Mouse (Mus musculus): ENCODE results near the gene Wwox. TPM values are rescaled to one million over a fixed set of nuclear protein-coding genes. Genes with fewer than 3 reads are reported as not detected.

The Wwox gene
- polyA plus RNA-seq, 1 experiment from 2014 or later: 13.8 TPM

DNA sequence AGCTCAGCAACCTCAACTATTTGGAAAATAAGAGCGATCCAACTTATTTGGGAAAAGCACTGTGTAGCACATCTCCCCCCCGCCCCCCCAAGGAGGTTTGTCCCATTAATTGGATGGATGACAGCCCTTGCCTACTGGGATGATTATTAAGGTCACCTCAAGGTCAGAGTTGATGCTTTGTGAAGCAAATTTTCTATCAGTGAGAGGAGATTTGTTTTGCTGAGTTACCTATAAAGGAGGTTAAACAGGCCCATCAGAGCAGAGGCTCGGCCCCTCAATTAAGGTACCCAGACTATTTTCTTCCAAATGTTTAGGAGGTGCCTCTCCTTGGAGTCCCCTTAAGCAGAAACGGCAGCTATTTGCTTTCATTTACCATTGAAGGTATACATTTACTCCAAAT is 247.0 kb downstream of the Wwox start:
- ATAC-seq (ENCODE audit: low read depth): no peak
- Histone ChIP-seq H3K36me3 (ENCODE audit: control insufficient read depth, insufficient read depth, low read length) (no peaks in the 10 kb centered on the region), H3K4me1 (ENCODE audit: control insufficient read depth, insufficient read depth, low read length) (no peaks in the 10 kb centered on the region), H3K4me3 (ENCODE audit: low read depth, low read length) (no peak overlapping the region), H3K9me3 (ENCODE audit: control insufficient read depth, low read length) (no peaks in the 10 kb centered on the region), H3K4me2 (ENCODE audit: low read depth, low read length) (no peak overlapping the region), H3K9ac (replicated peaks; ENCODE audit: low read depth, low read length) (no peak overlapping the region), H3K27ac (ENCODE audit: low read depth, low read length) (no peak overlapping the region), H3K27me3 (ENCODE audit: control insufficient read depth, insufficient read depth, low read length) (no peaks in the 10 kb centered on the region)
- 79% methylated on average over 4 of the region's 4 CpGs for WGBS

DNA sequence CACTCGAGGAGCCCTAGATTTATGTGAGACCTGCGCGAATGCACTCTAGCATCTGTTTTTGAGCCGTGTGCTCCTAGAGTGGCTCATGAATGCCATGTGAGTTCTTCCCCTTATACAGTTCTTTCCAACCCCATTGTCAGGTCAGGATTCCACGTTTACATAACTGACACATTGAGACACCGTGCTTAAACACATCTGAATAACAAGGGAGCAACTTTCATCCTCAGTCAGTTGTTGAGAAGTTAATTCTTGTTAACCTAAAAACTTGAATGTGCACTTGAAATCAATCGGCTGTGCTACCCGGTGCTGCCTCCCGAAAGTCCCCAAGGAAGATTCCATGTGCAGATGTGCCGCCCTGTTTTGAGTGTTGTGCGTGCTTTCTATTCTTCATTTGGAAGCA is 249.3 kb downstream of the Wwox start:
- ATAC-seq (ENCODE audit: low read depth): no peak
- Histone ChIP-seq H3K27ac (ENCODE audit: low read depth, low read length) (no peak overlapping the region), H3K4me2 (ENCODE audit: low read depth, low read length) (no peak overlapping the region), H3K36me3 (ENCODE audit: control insufficient read depth, insufficient read depth, low read length) (no peaks in the 10 kb centered on the region), H3K27me3 (ENCODE audit: control insufficient read depth, insufficient read depth, low read length) (no peaks in the 10 kb centered on the region), H3K9me3 (ENCODE audit: control insufficient read depth, low read length) (no peaks in the 10 kb centered on the region), H3K9ac (replicated peaks; ENCODE audit: low read depth, low read length) (no peak overlapping the region), H3K4me1 (ENCODE audit: control insufficient read depth, insufficient read depth, low read length) (no peaks in the 10 kb centered on the region), H3K4me3 (ENCODE audit: low read depth, low read length) (no peak overlapping the region)
- 82% methylated on average over 11 of the region's 11 CpGs for WGBS

DNA sequence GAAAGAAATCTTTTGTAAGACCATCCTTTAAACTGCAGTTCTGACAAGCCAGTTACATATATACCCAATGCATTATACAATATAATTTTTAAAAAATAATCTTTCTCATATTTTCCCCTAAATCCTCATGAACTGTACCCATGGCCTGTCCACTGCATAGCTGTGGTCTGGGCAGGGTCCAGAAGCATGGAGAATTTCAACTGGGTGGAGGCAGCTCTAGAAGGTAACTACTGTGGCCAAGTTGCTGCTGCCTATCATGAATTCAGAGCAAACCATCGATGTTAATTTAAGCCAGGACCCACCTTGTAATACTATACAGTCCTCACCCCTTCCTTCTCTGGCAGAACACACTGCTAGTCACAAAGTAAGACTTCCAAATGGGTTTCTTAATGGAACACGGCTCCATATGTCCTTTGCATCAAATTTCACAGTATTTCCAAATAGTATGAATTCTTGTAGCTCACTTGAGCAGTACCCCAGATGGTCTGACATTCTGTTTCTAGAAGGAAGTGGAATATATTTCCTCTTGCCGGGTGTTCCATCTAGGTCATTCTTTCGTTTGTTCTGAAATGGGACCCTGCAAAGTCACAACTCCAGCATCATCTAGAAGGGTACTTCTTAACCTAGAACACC is 255.2 kb downstream of the Wwox start:
- ATAC-seq (ENCODE audit: low read depth): no peak
- H3K27me3 ChIP-seq (ENCODE audit: control insufficient read depth, insufficient read depth, low read length): no peaks in the 10 kb centered on the region
- no peak overlapping the region for H3K27ac ChIP-seq (ENCODE audit: low read depth, low read length)
- H3K4me1 ChIP-seq (ENCODE audit: control insufficient read depth, insufficient read depth, low read length): no peaks in the 10 kb centered on the region
- H3K9me3 ChIP-seq (ENCODE audit: control insufficient read depth, low read length): no peaks in the 10 kb centered on the region
- no peak overlapping the region for H3K4me2 ChIP-seq (ENCODE audit: low read depth, low read length)
- no peak overlapping the region for H3K4me3 ChIP-seq (ENCODE audit: low read depth, low read length)
- H3K9ac ChIP-seq (replicated peaks; ENCODE audit: low read depth, low read length): no peak overlapping the region
- H3K36me3 ChIP-seq (ENCODE audit: control insufficient read depth, insufficient read depth, low read length): no peaks in the 10 kb centered on the region
- whole genome bisulfite sequencing: 88% methylated on average over 4 of the region's 4 CpGs

DNA sequence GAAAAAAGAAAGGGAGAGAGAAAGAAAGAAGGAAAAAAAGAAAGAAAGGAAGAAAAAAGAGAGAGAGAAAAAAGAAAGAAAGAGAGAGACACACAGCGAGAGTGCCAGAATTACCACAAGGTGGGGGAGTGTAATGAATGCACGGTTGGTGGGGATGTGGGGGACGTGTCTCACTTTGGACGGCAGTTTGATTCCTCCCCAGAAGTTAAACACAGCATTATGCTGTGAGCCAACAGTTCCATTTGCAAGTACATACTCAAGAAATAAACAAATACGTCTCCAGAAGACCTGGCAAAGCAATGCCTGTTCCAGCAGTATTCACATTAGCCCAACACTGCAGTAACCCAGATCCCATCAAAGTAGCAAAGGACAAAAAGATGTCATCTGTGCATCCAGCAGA is 264.1 kb downstream of the Wwox start:
- no peaks in the 10 kb centered on the region for H3K36me3 ChIP-seq (ENCODE audit: control insufficient read depth, insufficient read depth, low read length)
- no peak overlapping the region for H3K9ac ChIP-seq (replicated peaks; ENCODE audit: low read depth, low read length)
- H3K9me3 ChIP-seq (ENCODE audit: control insufficient read depth, low read length): no peaks in the 10 kb centered on the region
- peaks cover 14% of the 10 kb centered on the region for H3K4me1 ChIP-seq (ENCODE audit: control insufficient read depth, insufficient read depth, low read length)
- no peak for ATAC-seq (ENCODE audit: low read depth)
- no peak overlapping the region for H3K4me3 ChIP-seq (ENCODE audit: low read depth, low read length)
- H3K4me2 ChIP-seq (ENCODE audit: low read depth, low read length): no peak overlapping the region
- H3K27ac ChIP-seq (ENCODE audit: low read depth, low read length): no peak overlapping the region
- no peaks in the 10 kb centered on the region for H3K27me3 ChIP-seq (ENCODE audit: control insufficient read depth, insufficient read depth, low read length)
- 78% methylated on average over 5 of the region's 5 CpGs for WGBS

DNA sequence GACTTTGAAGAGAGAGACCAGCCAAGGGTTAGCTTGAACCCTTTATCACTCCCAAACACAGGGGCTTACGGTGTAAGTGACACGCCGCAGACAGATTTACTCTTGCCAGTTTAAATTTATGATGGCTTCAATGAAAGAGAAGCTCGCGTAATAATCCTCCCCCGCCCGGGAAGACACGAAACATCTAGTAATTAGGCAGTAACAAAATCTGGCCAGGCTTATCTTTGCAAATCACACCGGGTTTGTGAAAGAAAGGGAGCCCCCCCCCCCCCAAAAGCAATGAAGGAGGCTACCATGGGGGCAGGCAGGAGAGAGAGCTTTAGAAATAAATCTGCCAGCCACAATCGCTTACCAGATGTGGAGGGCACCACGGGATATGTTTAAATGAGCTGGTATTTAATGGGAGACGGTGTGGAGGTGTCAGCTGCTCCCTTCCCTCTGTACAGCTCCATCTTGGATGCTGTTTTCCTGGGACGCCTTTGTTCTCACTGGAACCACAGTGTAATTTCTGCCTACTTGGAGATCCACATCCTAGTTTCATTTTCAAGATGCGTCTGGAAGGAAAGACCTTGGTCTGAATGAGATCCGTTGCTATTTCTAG is 268.2 kb downstream of the Wwox start:
- peak overlapping the region; percentile 80 for H3K27ac ChIP-seq (ENCODE audit: low read depth, low read length)
- 4% methylated on average over 15 of the region's 15 CpGs for WGBS
- no peak overlapping the region for H3K4me3 ChIP-seq (ENCODE audit: low read depth, low read length)
- peak; percentile 86 for ATAC-seq (ENCODE audit: low read depth)
- H3K4me2 ChIP-seq (ENCODE audit: low read depth, low read length): peak overlapping the region; percentile 26; the same call in 1 of the 2 replicates
- no peaks in the 10 kb centered on the region for H3K9me3 ChIP-seq (ENCODE audit: control insufficient read depth, low read length)
- H3K27me3 ChIP-seq (ENCODE audit: control insufficient read depth, insufficient read depth, low read length): no peaks in the 10 kb centered on the region
- H3K36me3 ChIP-seq (ENCODE audit: control insufficient read depth, insufficient read depth, low read length): no peaks in the 10 kb centered on the region
- H3K4me1 ChIP-seq (ENCODE audit: control insufficient read depth, insufficient read depth, low read length): peaks cover 16% of the 10 kb centered on the region
- H3K9ac ChIP-seq (replicated peaks; ENCODE audit: low read depth, low read length): no peak overlapping the region

DNA sequence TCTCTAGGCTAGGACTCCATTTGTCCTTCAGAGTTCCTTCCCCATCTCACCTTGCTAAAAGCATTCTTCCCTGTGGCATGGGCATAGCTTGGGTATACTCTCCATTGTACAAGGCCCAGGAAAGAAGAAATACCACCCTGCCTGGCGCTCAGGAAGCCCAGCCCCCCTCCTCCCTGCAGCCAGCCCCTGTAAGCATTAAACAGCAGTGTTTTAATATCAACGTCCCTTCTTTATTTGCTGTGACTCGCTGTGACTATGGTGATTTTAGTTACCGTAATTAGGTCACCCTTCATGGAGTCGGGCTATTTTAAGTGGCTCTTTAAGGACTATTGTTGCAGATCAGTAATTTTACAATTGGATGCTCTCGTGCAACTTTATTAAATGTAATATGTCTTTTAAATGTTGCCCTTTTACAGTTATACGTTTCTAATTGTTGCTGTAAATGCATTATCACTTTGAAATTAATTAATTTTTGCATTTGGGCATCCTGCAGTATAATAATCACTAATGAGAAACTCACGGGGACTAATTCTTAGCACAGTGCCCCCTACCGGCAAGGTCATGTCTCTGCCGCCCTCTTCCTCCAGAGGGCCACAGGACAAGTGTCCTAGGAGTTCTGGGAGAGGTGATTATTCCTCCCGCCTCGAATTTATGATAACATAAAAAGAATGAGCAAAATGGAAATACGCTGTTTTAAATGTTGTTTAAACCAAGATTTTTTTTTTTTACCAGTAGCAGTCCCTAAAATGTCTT is 276.0 kb downstream of the Wwox start:
- no peak overlapping the region for H3K4me3 ChIP-seq (ENCODE audit: low read depth, low read length)
- no peaks in the 10 kb centered on the region for H3K36me3 ChIP-seq (ENCODE audit: control insufficient read depth, insufficient read depth, low read length)
- no peaks in the 10 kb centered on the region for H3K27me3 ChIP-seq (ENCODE audit: control insufficient read depth, insufficient read depth, low read length)
- H3K4me2 ChIP-seq (ENCODE audit: low read depth, low read length): no peak overlapping the region
- H3K27ac ChIP-seq (ENCODE audit: low read depth, low read length): no peak overlapping the region
- WGBS: 52% methylated on average over 13 of the region's 13 CpGs
- no peaks in the 10 kb centered on the region for H3K4me1 ChIP-seq (ENCODE audit: control insufficient read depth, insufficient read depth, low read length)
- no peak for ATAC-seq (ENCODE audit: low read depth)
- no peak overlapping the region for H3K9ac ChIP-seq (replicated peaks; ENCODE audit: low read depth, low read length)
- H3K9me3 ChIP-seq (ENCODE audit: control insufficient read depth, low read length): no peaks in the 10 kb centered on the region

- no peak overlapping the region for H3K27ac ChIP-seq (ENCODE audit: low read depth, low read length)
- H3K9ac ChIP-seq (replicated peaks; ENCODE audit: low read depth, low read length): no peak overlapping the region
- H3K27me3 ChIP-seq (ENCODE audit: control insufficient read depth, insufficient read depth, low read length): no peaks in the 10 kb centered on the region
- H3K36me3 ChIP-seq (ENCODE audit: control insufficient read depth, insufficient read depth, low read length): no peaks in the 10 kb centered on the region
- 41% methylated on average over 14 of the region's 14 CpGs for WGBS
- H3K9me3 ChIP-seq (ENCODE audit: control insufficient read depth, low read length): no peaks in the 10 kb centered on the region
- H3K4me2 ChIP-seq (ENCODE audit: low read depth, low read length): no peak overlapping the region
- ATAC-seq (ENCODE audit: low read depth): no peak
- no peaks in the 10 kb centered on the region for H3K4me1 ChIP-seq (ENCODE audit: control insufficient read depth, insufficient read depth, low read length)
- no peak overlapping the region for H3K4me3 ChIP-seq (ENCODE audit: low read depth, low read length)
Observed at GRCm38 (mm10) chr8:114716546-114717255, 277.2 kb downstream of the Wwox start.

- no peak overlapping the region for H3K27ac ChIP-seq (ENCODE audit: low read depth, low read length)
- no peak for ATAC-seq (ENCODE audit: low read depth)
- no peaks in the 10 kb centered on the region for H3K9me3 ChIP-seq (ENCODE audit: control insufficient read depth, low read length)
- H3K36me3 ChIP-seq (ENCODE audit: control insufficient read depth, insufficient read depth, low read length): no peaks in the 10 kb centered on the region
- 72% methylated on average over 4 of the region's 4 CpGs for WGBS
- H3K4me1 ChIP-seq (ENCODE audit: control insufficient read depth, insufficient read depth, low read length): no peaks in the 10 kb centered on the region
- H3K4me2 ChIP-seq (ENCODE audit: low read depth, low read length): no peak overlapping the region
- H3K4me3 ChIP-seq (ENCODE audit: low read depth, low read length): no peak overlapping the region
- H3K9ac ChIP-seq (replicated peaks; ENCODE audit: low read depth, low read length): no peak overlapping the region
- H3K27me3 ChIP-seq (ENCODE audit: control insufficient read depth, insufficient read depth, low read length): no peaks in the 10 kb centered on the region
Observed at GRCm38 (mm10) chr8:114718821-114719220, 279.4 kb downstream of the Wwox start.

- WGBS: 60% methylated on average over 5 of the region's 5 CpGs
- Histone ChIP-seq H3K4me1 (ENCODE audit: control insufficient read depth, insufficient read depth, low read length) (no peaks in the 10 kb centered on the region), H3K9me3 (ENCODE audit: control insufficient read depth, low read length) (no peaks in the 10 kb centered on the region), H3K27me3 (ENCODE audit: control insufficient read depth, insufficient read depth, low read length) (no peaks in the 10 kb centered on the region), H3K36me3 (ENCODE audit: control insufficient read depth, insufficient read depth, low read length) (no peaks in the 10 kb centered on the region), H3K27ac (ENCODE audit: low read depth, low read length) (no peak overlapping the region), H3K4me3 (ENCODE audit: low read depth, low read length) (no peak overlapping the region), H3K9ac (replicated peaks; ENCODE audit: low read depth, low read length) (no peak overlapping the region), H3K4me2 (ENCODE audit: low read depth, low read length) (no peak overlapping the region)
- ATAC-seq (ENCODE audit: low read depth): no peak
Observed at GRCm38 (mm10) chr8:114722611-114723010, 283.2 kb downstream of the Wwox start.

Data from neural tube, embryonic 14.5 days (tissue).